Mouse (Mus musculus): ENCODE measurements at regions not wholly inside any gene's neighbourhood (a gene's known extent, or its start where the extent isn't known, plus 50 kb on each side); places are given as distances from the start of the nearest gene placed in this dataset.

GRCm38 (mm10) chr15:67460384-67460783 is 959.7 kb upstream of the Lrrc6 start:
- TF ChIP-seq POLR2A (IDR thresholded peaks at IDR 0.05; ENCODE audit: insufficient read depth, low read depth, low read length) (no peak), CTCF (IDR thresholded peaks at IDR 0.05; ENCODE audit: insufficient read depth, low read depth, low read length) (no peak)
